ENCODE assay signal across 9 mouse cellular contexts in genomic region chr9:102725958-102726654, GRCm38 (mm10). TPM values are rescaled to one million over a fixed set of nuclear protein-coding genes. Genes with fewer than 3 reads are reported as not detected.
DNase-seq lines count a peak whose midpoint lies in the region; ATAC-seq lines count a peak whose summit lies in the region.
"Had no signal": no experiment of that assay in that cellular context is flagged by ENCODE, and none has a peak within 500 bp of the region (broad histone marks: within the 10 kb centered on the region; RNA-seq: fewer than 3 reads in every experiment).

No protein-coding gene starts in this region.

- H3K36me3 ChIP-seq in megakaryocyte, embryonic 14.5 days (replicated peaks; ENCODE audit: low read length), result peaks cover 88% of the 10 kb centered on the region
- peaks cover 61% of the 10 kb centered on the region for H3K36me3 ChIP-seq in heart, embryonic 11.5 days (ENCODE audit: control insufficient read depth, insufficient read depth, low read length)
- peaks cover 89% of the 10 kb centered on the region for H3K36me3 ChIP-seq in kidney, embryonic 16.5 days (ENCODE audit: insufficient read depth, low read length)
- H3K36me3 ChIP-seq in liver, embryonic 16.5 days (ENCODE audit: control insufficient read depth, insufficient read depth), result peaks cover 4% of the 10 kb centered on the region

- peak overlapping the region; percentile 84 for H3K27ac ChIP-seq in heart, embryonic 11.5 days (ENCODE audit: low read depth, low read length)
- peak overlapping the region; percentile 95 for H3K27ac ChIP-seq in kidney, embryonic 16.5 days (ENCODE audit: low read length)
- peak overlapping the region; percentile 82 for H3K27ac ChIP-seq in liver, embryonic 16.5 days (ENCODE audit: low read length)
- H3K27ac ChIP-seq: macrophage had no signal

- H3K9ac ChIP-seq in heart, embryonic 11.5 days (ENCODE audit: low read depth, low read length), result peak overlapping the region; percentile 53
- peak overlapping the region; percentile 56 for H3K9ac ChIP-seq in kidney, embryonic 16.5 days (replicated peaks; ENCODE audit: low read length)
- H3K9ac ChIP-seq in liver, embryonic 16.5 days (ENCODE audit: low read depth, low read length), result no peak overlapping the region

- peak overlapping the region; percentile 64 for H3K4me3 ChIP-seq in megakaryocyte, embryonic 14.5 days (replicated peaks)
- H3K4me3 ChIP-seq in heart, embryonic 11.5 days (ENCODE audit: low read depth, low read length), result peak overlapping the region; percentile 12; the same call in 1 of the 2 replicates
- peak overlapping the region; percentile 13; the same call in 1 of the 2 replicates for H3K4me3 ChIP-seq in kidney, embryonic 16.5 days (ENCODE audit: low read length)
- no peak overlapping the region for H3K4me3 ChIP-seq in liver, embryonic 16.5 days (ENCODE audit: low read depth, low read length)

- H3K9me3 ChIP-seq in megakaryocyte, embryonic 14.5 days, result no peaks in the 10 kb centered on the region
- H3K9me3 ChIP-seq in heart, embryonic 11.5 days (replicated peaks; ENCODE audit: control insufficient read depth, low read length), result no peaks in the 10 kb centered on the region
- H3K9me3 ChIP-seq in kidney, embryonic 16.5 days (ENCODE audit: low read length), result no peaks in the 10 kb centered on the region
- H3K9me3 ChIP-seq in liver, embryonic 16.5 days (replicated peaks; ENCODE audit: control insufficient read depth, low read length), result no peaks in the 10 kb centered on the region

- H3K27me3 ChIP-seq in megakaryocyte, embryonic 14.5 days (replicated peaks), result peaks cover 14% of the 10 kb centered on the region
- H3K27me3 ChIP-seq in heart, embryonic 11.5 days (ENCODE audit: control insufficient read depth, insufficient read depth, low read length), result no peaks in the 10 kb centered on the region
- no peaks in the 10 kb centered on the region for H3K27me3 ChIP-seq in kidney, embryonic 16.5 days (ENCODE audit: insufficient read depth, low read length)
- H3K27me3 ChIP-seq in liver, embryonic 16.5 days (ENCODE audit: control insufficient read depth, insufficient read depth, low read depth, low read length), result no peaks in the 10 kb centered on the region

- H3K4me1 ChIP-seq in megakaryocyte, embryonic 14.5 days, result peaks cover 94% of the 10 kb centered on the region
- H3K4me1 ChIP-seq in heart, embryonic 11.5 days (ENCODE audit: control insufficient read depth, insufficient read depth, low read length), result peaks cover 81% of the 10 kb centered on the region
- H3K4me1 ChIP-seq in kidney, embryonic 16.5 days (ENCODE audit: insufficient read depth, low read length), result peaks cover 77% of the 10 kb centered on the region
- H3K4me1 ChIP-seq in liver, embryonic 16.5 days (ENCODE audit: control insufficient read depth, low read depth, low read length), result peaks cover 35% of the 10 kb centered on the region

- H3K4me2 ChIP-seq in heart, embryonic 11.5 days, result peak overlapping the region; percentile 54
- H3K4me2 ChIP-seq in kidney, embryonic 16.5 days (replicated peaks; ENCODE audit: low read depth, low read length), result peak overlapping the region; percentile 49
- no peak overlapping the region; the same call in 1 of the 2 replicates for H3K4me2 ChIP-seq in liver, embryonic 16.5 days (ENCODE audit: low read depth, low read length)

- under 1% methylated on average over 21 of the region's 22 CpGs for WGBS in heart, embryonic 11.5 days (ENCODE audit: insufficient replicate concordance)
- 2% methylated on average over 22 of the region's 22 CpGs for WGBS in kidney, embryonic 16.5 days
- 2% methylated on average over 21 of the region's 22 CpGs for WGBS in liver, embryonic 16.5 days (ENCODE audit: insufficient replicate concordance)

- peak; percentile 80 for DNase-seq in fat pad, adult 2 months (ENCODE audit: extremely low read depth, low read depth, low spot score)
- DNase-seq in ovary, postnatal 14 days (ENCODE audit: low spot score), result peak; percentile 66

- no peak for ATAC-seq in megakaryocyte, adult 5-6 weeks (ENCODE audit: poor library complexity, severe bottlenecking)
- peak; percentile 76 for ATAC-seq in heart, embryonic 11.5 days (replicated peaks; ENCODE audit: insufficient number of reproducible peaks, low FRiP score, low TSS enrichment)
- ATAC-seq in kidney, embryonic 16.5 days (ENCODE audit: low FRiP score, low TSS enrichment), result peak; percentile 95
- peak; percentile 74 for ATAC-seq in liver, embryonic 16.5 days (ENCODE audit: low read depth)
- no peak for ATAC-seq in inflammation-experienced regulatory T-cells, adult 6 months

RNA-seq across cellular contexts. Expression of gene Amotl2, which starts 9.6 kb away (rescaled TPM):
- polyA plus RNA-seq in megakaryocyte, embryonic 14.5 days (2012; ENCODE audit: insufficient read depth, low replicate concordance), result 17.8 and 18.5 TPM in 2 replicates
- 1.3 and 1.7 TPM in 2 replicates for total RNA-seq in megakaryocyte, adult 5-6 weeks (2015)
- total RNA-seq in megakaryocyte, adult 5-6 weeks (2017), result 1.1 and 2.8 TPM in 2 replicates
- polyA plus RNA-seq in heart, embryonic 11.5 days (2014; fragmentation: Nextera tagmentation; extraction: Ambion mirVana), result 28.7 and 33.7 TPM in 2 replicates
- polyA plus RNA-seq in kidney, embryonic 16.5 days (2015; fragmentation: Nextera tagmentation; extraction: Ambion mirVana), result 40.9 and 41.5 TPM in 2 replicates
- polyA plus RNA-seq in liver, embryonic 16.5 days (2015; fragmentation: Nextera tagmentation; extraction: Ambion mirVana), result 5.0 and 5.4 TPM in 2 replicates
- under 1 TPM in 1 of 3 experiments, not detected in 2; 0.21 TPM for polyA plus RNA-seq in inflammation-experienced regulatory T-cells, adult 6 months (2017; shearing (Covaris generic))

Comparison
In these comparisons a context has a peak if more than half of its experiments do, and no peak if none do; other contexts are left out.
1. ATAC-seq: peak in heart, embryonic 11.5 days (single experiment), kidney, embryonic 16.5 days (single experiment) and liver, embryonic 16.5 days (single experiment); none in megakaryocyte, adult 5-6 weeks (single experiment) and inflammation-experienced regulatory T-cells, adult 6 months (single experiment).
2. Peak in every context shown above with its lines, with median percentiles within 50 percentile points of each other: H3K27ac ChIP-seq.